Mouse (Mus musculus): ENCODE results near the gene Kcnj9.

GRCm38 (mm10) chr1:172309699-172310398, 19.3 kb downstream of the Kcnj9 start:
- TF ChIP-seq POLR2A (IDR thresholded peaks at IDR 0.05; ENCODE audit: insufficient read depth, low read depth, low read length), result peak; percentile 73
- peak; percentile 67 for TF ChIP-seq CTCF (IDR thresholded peaks at IDR 0.05)
- TF ChIP-seq EP300 (IDR thresholded peaks at IDR 0.05; ENCODE audit: insufficient read depth, low read depth, low read length), result peak; percentile 100
